Mouse (Mus musculus): ENCODE data around the gene Msrb3. TPM values are rescaled to one million over a fixed set of nuclear protein-coding genes. Genes with fewer than 3 reads are reported as not detected.

The Msrb3 gene
- total RNA-seq, 2 experiments from 2014 or later, result 4.2 to 4.3 TPM

- intact Hi-C loops (cut with DNase I), result no loop called here
- DNase-seq (ENCODE audit: extremely low spot score in 1 of 2, low spot score in 2 of 2), result no peak
These were observed 164.5 kb downstream of the Msrb3 start for GRCm38 (mm10) chr10:120734364-120734763.

Other genes with a start within 250 kb of the Msrb3 start
- gene Lemd3, start 80.2 kb upstream of the Msrb3 start, total RNA-seq (2021), result 10 to 100 TPM; 32.6 to 33.4 TPM
- 1 to 10 TPM; 1.4 to 2.3 TPM for gene Wif1, start 134.9 kb upstream of the Msrb3 start, total RNA-seq (2021)

All from left cerebral cortex, postnatal 10 days (tissue).